Mouse (Mus musculus): Measurements from ENCODE around the gene Wnt3a. TPM values are rescaled to one million over a fixed set of nuclear protein-coding genes. Genes with fewer than 3 reads are reported as not detected.

Wnt3a gene
- polyA plus RNA-seq, 1 experiment, result not detected

GRCm38 (mm10) chr11:59226787-59227603 lies 63.6 kb downstream of the Wnt3a start:
- H3K4me1 ChIP-seq (ENCODE audit: control insufficient read depth, insufficient read depth, insufficient read length, low read length), result peaks cover 33% of the 10 kb centered on the region
- peak overlapping the region; percentile 98 for H3K27ac ChIP-seq (ENCODE audit: insufficient read depth, low read depth, low read length)
- under 1% methylated on average over 21 of the region's 21 CpGs for WGBS
- H3K4me3 ChIP-seq (ENCODE audit: low read depth, low read length), result peak overlapping the region; percentile 88
- H3K27me3 ChIP-seq (ENCODE audit: control insufficient read depth, insufficient read depth, low read length), result no peaks in the 10 kb centered on the region
- peaks cover 9% of the 10 kb centered on the region for H3K36me3 ChIP-seq (ENCODE audit: control insufficient read depth, insufficient read depth, low read length)
- TF ChIP-seq CTCF (IDR thresholded peaks at IDR 0.05; ENCODE audit: extremely low read depth, insufficient read length, insufficient replicate concordance, low read depth, low read length) (no peak), POLR2A (IDR thresholded peaks at IDR 0.05; ENCODE audit: low read depth, low read length) (peak; percentile 51)

GRCm38 (mm10) chr11:59226251-59226650 lies 64.3 kb downstream of the Wnt3a start:
- Histone ChIP-seq H3K27me3 (ENCODE audit: control insufficient read depth, insufficient read depth, low read length) (no peaks in the 10 kb centered on the region), H3K36me3 (ENCODE audit: control insufficient read depth, insufficient read depth, low read length) (peaks cover 9% of the 10 kb centered on the region), H3K4me3 (ENCODE audit: low read depth, low read length) (peak overlapping the region; percentile 9; the same call in 1 of the 2 replicates), H3K27ac (ENCODE audit: insufficient read depth, low read depth, low read length) (peak overlapping the region; percentile 18; the same call in 1 of the 2 replicates), H3K4me1 (ENCODE audit: control insufficient read depth, insufficient read depth, insufficient read length, low read length) (peaks cover 39% of the 10 kb centered on the region)
- 6% methylated on average over 3 of the region's 3 CpGs for WGBS
- TF ChIP-seq CTCF (IDR thresholded peaks at IDR 0.05; ENCODE audit: extremely low read depth, insufficient read length, insufficient replicate concordance, low read depth, low read length) (no peak), POLR2A (IDR thresholded peaks at IDR 0.05; ENCODE audit: low read depth, low read length) (no peak)

DNA sequence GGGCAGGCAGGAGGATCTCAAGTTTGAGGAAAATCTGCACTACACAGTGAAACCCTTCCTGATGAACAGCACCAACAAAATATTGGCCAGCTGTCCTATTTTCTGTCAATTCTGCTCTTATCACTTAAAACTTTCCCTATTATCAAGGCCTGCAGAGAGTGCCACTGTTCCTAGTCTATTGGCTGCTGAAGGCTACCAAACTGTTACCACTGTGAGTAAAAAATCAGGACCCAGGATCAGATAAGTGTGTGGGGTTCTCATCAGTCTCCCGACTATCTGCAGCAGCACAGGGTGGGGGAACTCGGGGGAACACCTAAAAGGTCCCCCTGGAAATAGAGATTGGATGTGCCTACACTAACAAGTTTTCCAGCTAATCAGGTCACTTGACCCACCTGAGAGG lies 65.4 kb downstream of the Wnt3a start:
- Histone ChIP-seq H3K4me3 (ENCODE audit: low read depth, low read length) (peak overlapping the region; percentile 12; the same call in 1 of the 2 replicates), H3K27ac (ENCODE audit: insufficient read depth, low read depth, low read length) (no peak overlapping the region), H3K36me3 (ENCODE audit: control insufficient read depth, insufficient read depth, low read length) (peaks cover 9% of the 10 kb centered on the region), H3K4me1 (ENCODE audit: control insufficient read depth, insufficient read depth, insufficient read length, low read length) (peaks cover 41% of the 10 kb centered on the region), H3K27me3 (ENCODE audit: control insufficient read depth, insufficient read depth, low read length) (no peaks in the 10 kb centered on the region)
- TF ChIP-seq POLR2A (IDR thresholded peaks at IDR 0.05; ENCODE audit: low read depth, low read length), result no peak
- TF ChIP-seq CTCF (IDR thresholded peaks at IDR 0.05; ENCODE audit: extremely low read depth, insufficient read length, insufficient replicate concordance, low read depth, low read length), result no peak
- WGBS, result 31% methylated on average over 2 of the region's 2 CpGs

DNA sequence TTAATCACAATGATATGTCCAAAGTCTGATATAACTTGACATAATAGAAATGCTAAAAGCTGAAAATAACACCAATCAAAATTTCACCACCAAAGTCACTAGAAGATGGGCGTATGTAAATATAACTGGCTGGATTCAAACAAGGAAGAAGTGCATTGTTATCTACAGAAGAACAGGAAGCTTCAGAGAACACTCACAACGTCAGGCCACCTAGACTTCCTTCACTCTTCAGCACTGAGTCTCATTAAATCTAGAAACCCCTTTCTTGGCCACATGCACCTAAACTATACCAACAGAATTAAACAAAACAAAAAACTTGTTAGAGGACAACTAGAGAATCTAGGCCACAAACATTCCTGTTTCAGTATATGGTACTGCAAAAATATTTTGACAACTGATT lies 66.1 kb downstream of the Wnt3a start:
- Histone ChIP-seq H3K27me3 (ENCODE audit: control insufficient read depth, insufficient read depth, low read length) (no peaks in the 10 kb centered on the region), H3K4me3 (ENCODE audit: low read depth, low read length) (no peak overlapping the region), H3K4me1 (ENCODE audit: control insufficient read depth, insufficient read depth, insufficient read length, low read length) (peaks cover 42% of the 10 kb centered on the region), H3K27ac (ENCODE audit: insufficient read depth, low read depth, low read length) (no peak overlapping the region), H3K36me3 (ENCODE audit: control insufficient read depth, insufficient read depth, low read length) (peaks cover 10% of the 10 kb centered on the region)
- WGBS, result 6% methylated on average over 2 of the region's 2 CpGs
- TF ChIP-seq CTCF (IDR thresholded peaks at IDR 0.05; ENCODE audit: extremely low read depth, insufficient read length, insufficient replicate concordance, low read depth, low read length) (no peak), POLR2A (IDR thresholded peaks at IDR 0.05; ENCODE audit: low read depth, low read length) (no peak)

GRCm38 (mm10) chr11:59224025-59224424 lies 66.5 kb downstream of the Wnt3a start:
- Histone ChIP-seq H3K36me3 (ENCODE audit: control insufficient read depth, insufficient read depth, low read length) (peaks cover 12% of the 10 kb centered on the region), H3K4me1 (ENCODE audit: control insufficient read depth, insufficient read depth, insufficient read length, low read length) (peaks cover 41% of the 10 kb centered on the region)
- WGBS, result 67% methylated on average over 3 of the region's 3 CpGs

GRCm38 (mm10) chr11:59222306-59222705 lies 68.2 kb downstream of the Wnt3a start:
- Histone ChIP-seq H3K36me3 (ENCODE audit: control insufficient read depth, insufficient read depth, low read length) (peaks cover 16% of the 10 kb centered on the region), H3K4me3 (ENCODE audit: low read depth, low read length) (no peak overlapping the region), H3K27ac (ENCODE audit: insufficient read depth, low read depth, low read length) (peak overlapping the region; percentile 71; the same call in 1 of the 2 replicates), H3K27me3 (ENCODE audit: control insufficient read depth, insufficient read depth, low read length) (no peaks in the 10 kb centered on the region), H3K4me1 (ENCODE audit: control insufficient read depth, insufficient read depth, insufficient read length, low read length) (peaks cover 46% of the 10 kb centered on the region)
- 51% methylated on average over 4 of the region's 4 CpGs for WGBS
- no peak for TF ChIP-seq POLR2A (IDR thresholded peaks at IDR 0.05; ENCODE audit: low read depth, low read length)
- no peak for TF ChIP-seq CTCF (IDR thresholded peaks at IDR 0.05; ENCODE audit: extremely low read depth, insufficient read length, insufficient replicate concordance, low read depth, low read length)

More at GRCm38 (mm10) chr11:59224025-59224424, 66.5 kb downstream of the Wnt3a start:
- TF ChIP-seq CTCF (IDR thresholded peaks at IDR 0.05; ENCODE audit: extremely low read depth, insufficient read length, insufficient replicate concordance, low read depth, low read length) (no peak), POLR2A (IDR thresholded peaks at IDR 0.05; ENCODE audit: low read depth, low read length) (no peak)
- 0 out of 2 replicates have a peak overlapping the region, but pooled peaks have one; percentile 20 for H3K27ac ChIP-seq (ENCODE audit: insufficient read depth, low read depth, low read length)
- H3K4me3 ChIP-seq (ENCODE audit: low read depth, low read length), result no peak overlapping the region
- H3K27me3 ChIP-seq (ENCODE audit: control insufficient read depth, insufficient read depth, low read length), result no peaks in the 10 kb centered on the region

GRCm38 (mm10) chr11:59221604-59222003 lies 68.9 kb downstream of the Wnt3a start:
- Histone ChIP-seq H3K36me3 (ENCODE audit: control insufficient read depth, insufficient read depth, low read length) (peaks cover 16% of the 10 kb centered on the region), H3K4me1 (ENCODE audit: control insufficient read depth, insufficient read depth, insufficient read length, low read length) (peaks cover 49% of the 10 kb centered on the region), H3K27ac (ENCODE audit: insufficient read depth, low read depth, low read length) (no peak overlapping the region), H3K4me3 (ENCODE audit: low read depth, low read length) (no peak overlapping the region), H3K27me3 (ENCODE audit: control insufficient read depth, insufficient read depth, low read length) (no peaks in the 10 kb centered on the region)
- TF ChIP-seq POLR2A (IDR thresholded peaks at IDR 0.05; ENCODE audit: low read depth, low read length) (no peak), CTCF (IDR thresholded peaks at IDR 0.05; ENCODE audit: extremely low read depth, insufficient read length, insufficient replicate concordance, low read depth, low read length) (no peak)

Measured in small intestine, adult 2 months (tissue).